Mouse (Mus musculus) splenic B cell, adult 2 months (primary cell): ENCODE measurements around the gene Ager.
A peak's percentile ranks its signal among the peaks of the same experiment; 100 is the strongest.

Source experiments
- DNase-seq: peaks from one replicate; pipeline ENCODE4 v3.0.0-alpha.2; 2011; ENCODE audit warnings: low read depth, low spot score
- H3K27me3 ChIP-seq: 2 replicates; pipeline ENCODE4 v1.6.1; 2012; ENCODE audit warnings: mild to moderate bottlenecking, low read length, moderate library complexity, mixed read lengths; ENCODE audit not compliant: control insufficient read depth, poor library complexity, insufficient read depth, severe bottlenecking
- H3K36me3 ChIP-seq: 2 replicates; pipeline ENCODE4 v1.6.1; 2012; ENCODE audit warnings: mild to moderate bottlenecking, low read length, moderate library complexity, mixed read lengths; ENCODE audit not compliant: control insufficient read depth, poor library complexity, insufficient read depth, severe bottlenecking

Gene Ager

DNA sequence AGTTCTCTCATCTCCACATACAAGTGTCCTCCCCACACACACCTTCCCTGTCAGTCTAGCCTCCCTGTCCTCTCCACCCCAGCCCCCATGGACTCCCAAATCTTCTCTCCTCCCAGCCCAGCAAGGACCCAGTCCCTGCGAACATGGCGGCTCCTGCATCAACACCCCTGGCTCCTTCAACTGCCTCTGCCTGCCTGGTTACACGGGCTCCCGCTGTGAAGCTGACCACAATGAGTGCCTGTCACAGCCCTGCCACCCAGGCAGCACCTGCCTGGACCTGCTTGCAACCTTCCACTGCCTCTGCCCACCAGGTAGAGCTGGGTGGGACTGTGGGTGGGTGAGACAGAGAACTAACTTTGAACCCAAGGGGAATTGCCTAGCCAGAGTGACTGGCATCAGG is 27.7 kb upstream of the Ager start:
- Histone ChIP-seq H3K36me3 (no peaks in the 10 kb centered on the region), H3K27me3 (no peaks in the 10 kb centered on the region)
- no peak for DNase-seq

DNA sequence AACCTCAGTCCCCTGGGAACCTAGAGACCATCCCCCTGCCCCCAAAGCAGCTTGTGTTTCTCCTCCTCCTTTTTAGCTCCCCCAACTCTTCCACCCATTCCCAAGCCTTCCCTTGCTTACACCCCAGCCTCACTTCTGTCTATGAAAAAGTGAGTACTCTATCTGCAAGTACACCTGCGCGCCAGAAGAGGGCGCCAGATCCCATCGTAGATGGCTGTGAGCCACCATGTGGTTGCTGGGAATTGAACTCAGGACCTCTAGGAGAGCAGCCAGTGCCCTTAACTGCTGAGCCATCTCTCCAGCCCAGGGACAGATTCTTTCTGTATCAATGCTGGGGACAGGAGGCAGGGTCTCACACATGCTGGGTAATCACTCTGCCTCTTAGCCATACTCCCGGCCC is 25.8 kb upstream of the Ager start:
- H3K27me3 ChIP-seq, result no peaks in the 10 kb centered on the region
- DNase-seq, result peak; percentile 53
- no peaks in the 10 kb centered on the region for H3K36me3 ChIP-seq

DNA sequence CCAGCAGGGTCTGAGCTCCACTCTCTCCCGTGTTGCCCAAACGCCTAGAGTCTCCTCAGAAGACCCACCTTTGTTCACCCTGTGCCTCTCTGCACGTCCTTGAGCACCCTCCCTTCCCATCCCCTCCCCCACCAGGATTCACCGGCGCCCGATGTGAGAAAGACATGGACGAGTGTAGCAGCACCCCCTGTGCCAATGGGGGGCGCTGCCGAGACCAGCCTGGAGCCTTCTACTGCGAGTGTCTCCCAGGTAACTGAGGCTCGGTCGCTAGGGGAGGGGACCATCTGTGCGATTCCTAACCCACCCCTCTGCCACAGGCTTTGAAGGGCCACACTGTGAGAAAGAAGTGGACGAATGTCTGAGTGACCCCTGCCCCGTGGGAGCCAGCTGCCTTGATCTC is 25.3 kb upstream of the Ager start:
- DNase-seq, result peak; percentile 10
- Histone ChIP-seq H3K36me3 (no peaks in the 10 kb centered on the region), H3K27me3 (no peaks in the 10 kb centered on the region)

DNA sequence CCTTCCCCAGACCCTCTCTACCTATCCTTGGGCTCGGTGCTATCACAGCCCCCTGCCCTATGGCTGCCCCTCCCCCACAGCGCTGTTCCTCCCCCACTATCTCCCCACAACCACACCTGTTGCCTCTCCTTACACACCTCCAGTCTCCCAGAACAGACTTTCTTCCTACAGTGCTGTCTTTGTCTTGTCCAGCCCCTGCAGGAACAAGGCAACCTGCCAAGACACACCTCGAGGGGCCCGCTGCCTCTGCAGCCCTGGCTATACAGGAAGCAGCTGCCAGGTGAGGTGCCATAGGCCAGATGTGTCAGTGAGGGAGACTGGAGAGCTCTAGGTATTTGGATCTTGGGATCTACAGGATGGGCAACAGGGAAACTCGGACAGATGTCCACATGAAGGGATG is 21.1 kb upstream of the Ager start:
- no peaks in the 10 kb centered on the region for H3K27me3 ChIP-seq
- no peaks in the 10 kb centered on the region for H3K36me3 ChIP-seq
- no peak for DNase-seq

DNA sequence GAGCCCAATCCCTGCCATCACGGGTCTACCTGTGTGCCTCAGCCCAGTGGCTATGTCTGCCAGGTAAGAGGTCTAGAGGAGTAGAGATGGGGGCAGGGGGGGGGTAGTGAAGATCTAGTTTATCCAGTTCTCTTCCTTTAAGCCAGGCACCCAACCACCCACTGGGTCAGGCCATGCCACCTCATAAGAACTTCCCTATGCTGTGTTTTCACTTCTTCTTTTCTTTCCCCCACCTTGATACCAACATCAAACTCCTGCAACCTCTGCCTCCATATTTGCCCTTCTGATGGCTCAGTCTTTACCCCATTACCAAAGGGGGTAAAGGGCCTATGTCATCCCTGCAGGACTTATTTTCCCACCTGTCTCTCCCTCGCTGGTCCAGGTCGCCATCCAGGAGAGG is 19.6 kb upstream of the Ager start:
- peak; percentile 83 for DNase-seq

DNA sequence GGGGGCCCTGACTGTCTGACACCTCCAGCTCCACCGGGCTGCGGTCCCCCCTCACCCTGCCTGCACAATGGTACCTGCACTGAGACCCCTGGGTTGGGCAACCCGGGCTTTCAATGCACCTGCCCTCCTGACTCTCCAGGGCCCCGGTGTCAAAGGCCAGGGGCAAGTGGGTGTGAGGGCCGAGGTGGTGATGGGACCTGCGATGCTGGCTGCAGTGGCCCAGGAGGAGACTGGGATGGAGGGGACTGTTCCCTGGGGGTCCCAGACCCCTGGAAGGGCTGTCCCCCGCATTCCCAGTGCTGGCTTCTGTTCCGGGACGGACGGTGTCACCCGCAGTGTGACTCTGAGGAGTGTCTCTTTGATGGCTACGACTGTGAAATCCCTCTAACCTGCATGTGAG is 15.1 kb upstream of the Ager start:
- Histone ChIP-seq H3K36me3 (no peaks in the 10 kb centered on the region), H3K27me3 (no peaks in the 10 kb centered on the region)
- DNase-seq, result no peak

More for the DNA sequence above, 19.6 kb upstream of the Ager start:
- Histone ChIP-seq H3K27me3 (no peaks in the 10 kb centered on the region), H3K36me3 (no peaks in the 10 kb centered on the region)

DNA sequence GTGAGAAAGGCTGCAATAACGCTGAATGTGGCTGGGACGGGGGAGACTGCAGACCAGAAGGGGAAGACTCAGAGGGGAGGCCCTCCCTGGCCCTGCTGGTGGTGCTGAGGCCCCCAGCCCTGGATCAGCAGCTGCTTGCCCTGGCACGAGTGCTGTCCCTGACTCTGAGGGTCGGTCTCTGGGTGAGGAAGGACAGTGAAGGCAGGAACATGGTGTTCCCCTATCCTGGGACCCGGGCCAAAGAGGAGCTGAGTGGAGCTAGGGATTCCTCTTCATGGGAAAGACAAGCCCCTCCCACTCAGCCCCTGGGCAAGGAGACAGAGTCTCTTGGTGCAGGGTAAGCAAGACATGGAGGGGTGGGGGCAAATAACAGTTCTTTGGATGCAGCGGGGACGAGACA is 14.3 kb upstream of the Ager start:
- DNase-seq, result no peak
- Histone ChIP-seq H3K27me3 (no peaks in the 10 kb centered on the region), H3K36me3 (no peaks in the 10 kb centered on the region)

DNA sequence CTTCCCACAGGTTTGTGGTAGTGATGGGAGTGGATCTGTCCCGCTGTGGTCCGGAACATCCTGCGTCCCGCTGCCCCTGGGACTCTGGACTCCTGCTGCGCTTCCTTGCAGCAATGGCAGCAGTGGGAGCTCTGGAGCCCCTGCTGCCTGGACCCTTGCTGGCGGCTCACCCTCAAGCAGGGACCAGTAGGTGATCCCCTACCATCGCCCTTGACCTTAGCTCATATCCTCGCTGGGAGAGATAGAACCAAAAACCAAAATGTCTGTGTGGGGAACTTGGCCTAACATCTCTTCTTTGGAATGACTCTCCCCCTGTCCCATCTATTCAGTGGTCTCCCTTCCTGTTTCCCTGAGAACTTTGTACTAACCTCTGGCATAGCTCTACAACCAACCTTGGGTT is 13.8 kb upstream of the Ager start:
- H3K36me3 ChIP-seq, result no peaks in the 10 kb centered on the region
- DNase-seq, result no peak
- no peaks in the 10 kb centered on the region for H3K27me3 ChIP-seq

DNA sequence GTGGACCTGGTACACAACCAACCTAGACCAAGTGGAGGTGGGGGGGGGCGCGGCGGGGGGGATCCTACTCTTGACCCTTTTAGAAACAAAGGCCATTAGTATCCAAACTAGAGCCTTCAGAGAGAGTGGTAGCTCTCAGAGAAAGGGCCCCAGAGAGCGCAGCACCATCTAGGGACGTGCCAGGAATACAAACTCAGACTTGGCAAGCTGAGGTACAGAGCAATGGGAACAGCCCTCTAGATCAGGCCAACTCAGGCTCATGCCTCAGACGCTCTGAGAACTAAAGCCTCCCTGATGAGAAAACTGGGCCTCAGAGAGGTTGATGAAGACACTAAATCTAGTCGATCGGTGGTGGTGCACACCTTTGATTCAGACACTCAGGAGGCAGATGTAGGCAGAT is 12.5 kb upstream of the Ager start:
- DNase-seq, result no peak
- Histone ChIP-seq H3K36me3 (no peaks in the 10 kb centered on the region), H3K27me3 (no peaks in the 10 kb centered on the region)

DNA sequence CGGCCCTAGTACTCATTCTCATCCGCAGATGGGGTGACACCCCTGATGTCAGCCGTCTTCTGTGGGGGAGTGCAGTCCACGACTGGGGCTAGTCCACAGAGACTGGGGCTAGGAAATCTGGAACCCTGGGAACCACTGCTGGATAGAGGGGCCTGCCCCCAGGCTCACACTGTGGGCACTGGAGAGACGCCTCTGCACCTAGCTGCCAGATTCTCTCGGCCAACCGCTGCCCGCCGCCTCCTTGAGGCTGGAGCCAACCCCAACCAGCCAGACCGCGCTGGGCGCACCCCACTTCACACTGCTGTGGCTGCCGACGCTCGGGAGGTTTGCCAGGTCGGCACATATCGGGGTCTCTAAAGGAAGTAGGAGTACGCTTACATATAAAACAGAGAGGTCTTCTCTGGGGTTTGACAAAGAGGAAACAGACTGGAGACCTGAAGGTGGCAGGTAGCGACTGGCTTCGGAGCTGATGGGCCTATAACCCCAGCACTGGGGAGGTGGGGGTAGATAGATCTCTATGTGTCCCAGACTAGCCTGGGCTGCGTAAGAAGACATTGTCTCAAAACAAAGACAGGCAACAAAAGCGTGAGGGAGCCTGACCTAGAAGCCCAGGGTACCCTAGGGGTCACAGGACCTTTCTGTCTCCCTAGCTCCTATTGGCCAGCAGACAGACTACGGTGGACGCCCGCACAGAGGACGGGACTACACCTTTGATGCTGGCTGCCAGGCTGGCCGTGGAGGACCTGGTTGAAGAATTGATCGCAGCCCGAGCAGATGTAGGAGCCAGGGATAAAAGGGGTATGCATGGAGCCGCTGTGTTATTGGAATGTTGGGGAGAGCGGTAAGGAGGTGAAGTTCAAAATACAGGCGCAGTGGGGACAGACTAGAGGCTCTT is 11.5 kb upstream of the Ager start:
- DNase-seq, result no peak

DNA sequence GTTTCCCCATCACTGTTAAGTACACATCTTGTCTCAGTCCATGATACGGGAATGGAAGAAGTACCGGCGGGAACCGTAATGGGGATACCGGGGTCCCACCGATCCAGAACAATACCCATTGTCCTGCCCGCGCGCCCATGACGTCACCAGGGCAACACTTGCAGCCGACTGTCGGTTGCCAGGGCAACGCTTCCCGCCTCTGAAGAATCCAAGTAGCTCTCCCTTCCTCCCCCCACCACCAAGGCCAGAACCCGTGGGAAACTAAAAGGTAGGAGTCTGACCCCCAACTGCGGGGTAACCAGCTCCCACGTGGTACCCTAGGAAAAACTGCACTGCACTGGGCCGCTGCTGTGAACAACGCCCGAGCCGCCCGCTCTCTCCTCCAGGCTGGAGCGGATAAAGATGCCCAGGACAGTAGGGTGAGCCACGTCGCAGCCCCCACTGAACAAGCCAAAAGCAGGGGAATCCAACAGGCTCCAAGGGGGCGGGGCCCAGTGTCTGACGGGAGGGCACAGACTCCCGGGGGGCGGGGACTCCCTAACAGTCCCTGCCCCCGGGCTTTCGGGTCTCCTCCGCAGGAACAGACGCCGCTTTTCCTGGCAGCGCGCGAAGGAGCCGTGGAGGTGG is 10.8 kb upstream of the Ager start:
- 0 out of 2 replicates have a peak, but pooled peaks cover 2% of the 10 kb centered on the region for H3K27me3 ChIP-seq
- peak; percentile 69 for DNase-seq
- peaks cover 2% of the 10 kb centered on the region; the same call in 1 of the 2 replicates for H3K36me3 ChIP-seq

More for the DNA sequence above, 11.5 kb upstream of the Ager start:
- Histone ChIP-seq H3K36me3 (peaks cover 1% of the 10 kb centered on the region; the same call in 1 of the 2 replicates), H3K27me3 (0 out of 2 replicates have a peak, but pooled peaks cover under 1% of the 10 kb centered on the region)

DNA sequence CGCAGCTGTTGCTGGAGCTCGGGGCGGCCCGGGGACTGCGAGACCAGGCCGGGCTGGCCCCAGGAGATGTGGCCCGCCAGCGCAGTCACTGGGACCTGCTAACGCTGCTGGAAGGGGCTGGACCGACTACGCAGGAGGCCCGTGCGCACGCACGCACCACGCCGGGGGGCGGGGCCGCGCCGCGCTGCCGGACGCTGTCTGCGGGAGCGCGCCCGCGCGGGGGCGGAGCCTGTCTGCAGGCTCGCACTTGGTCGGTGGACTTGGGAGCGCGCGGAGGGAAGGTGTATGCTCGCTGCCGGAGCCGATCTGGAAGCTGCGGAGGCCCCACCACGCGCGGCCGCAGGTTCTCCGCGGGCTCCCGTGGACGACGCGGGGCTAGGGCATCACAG is 10.2 kb upstream of the Ager start:
- H3K27me3 ChIP-seq, result 0 out of 2 replicates have a peak, but pooled peaks cover 2% of the 10 kb centered on the region
- DNase-seq, result peak; percentile 96
- H3K36me3 ChIP-seq, result peaks cover 2% of the 10 kb centered on the region; the same call in 1 of the 2 replicates

DNA sequence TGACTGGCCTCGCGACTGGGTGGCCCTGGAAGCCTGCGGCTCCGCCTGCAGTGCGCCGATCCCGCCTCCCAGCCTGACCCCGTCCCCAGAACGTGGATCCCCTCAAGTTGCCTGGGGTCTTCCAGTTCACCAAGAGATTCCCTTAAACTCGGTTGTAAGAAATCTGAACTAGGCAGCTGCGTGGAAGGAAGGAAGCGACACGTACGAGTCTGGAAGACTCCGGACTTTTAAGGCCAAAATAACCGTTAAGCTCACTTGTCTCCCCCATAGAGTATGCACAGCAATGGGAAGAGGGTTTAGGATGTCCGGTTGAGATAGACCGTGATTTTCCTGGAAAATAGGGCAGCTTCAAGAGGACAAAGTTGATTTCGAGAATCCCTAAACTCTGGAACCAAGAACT is 9.8 kb upstream of the Ager start:
- Histone ChIP-seq H3K27me3 (0 out of 2 replicates have a peak, but pooled peaks cover 2% of the 10 kb centered on the region), H3K36me3 (peaks cover 2% of the 10 kb centered on the region; the same call in 1 of the 2 replicates)
- no peak for DNase-seq

DNA sequence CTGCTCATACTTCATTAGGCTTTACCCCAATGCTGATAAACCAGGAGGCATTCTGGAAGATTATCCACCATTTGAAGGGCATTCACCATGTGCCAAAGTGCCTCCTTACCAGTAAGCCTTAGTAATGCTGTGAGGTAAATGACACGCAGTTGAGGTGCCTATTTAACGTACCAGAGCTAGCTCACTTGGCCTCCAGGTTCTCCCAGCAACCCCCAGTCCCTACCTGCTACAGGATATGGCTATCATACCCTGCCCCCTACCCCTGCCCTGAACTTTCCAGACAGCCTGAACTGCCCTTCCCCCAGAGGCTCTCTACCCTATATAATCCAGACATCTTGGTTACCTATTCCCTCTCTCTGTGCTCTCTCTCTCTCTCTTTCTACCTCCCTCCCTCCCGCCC is 8.9 kb upstream of the Ager start:
- peaks cover 2% of the 10 kb centered on the region; the same call in 1 of the 2 replicates for H3K36me3 ChIP-seq
- DNase-seq, result no peak
- 0 out of 2 replicates have a peak, but pooled peaks cover 2% of the 10 kb centered on the region for H3K27me3 ChIP-seq

DNA sequence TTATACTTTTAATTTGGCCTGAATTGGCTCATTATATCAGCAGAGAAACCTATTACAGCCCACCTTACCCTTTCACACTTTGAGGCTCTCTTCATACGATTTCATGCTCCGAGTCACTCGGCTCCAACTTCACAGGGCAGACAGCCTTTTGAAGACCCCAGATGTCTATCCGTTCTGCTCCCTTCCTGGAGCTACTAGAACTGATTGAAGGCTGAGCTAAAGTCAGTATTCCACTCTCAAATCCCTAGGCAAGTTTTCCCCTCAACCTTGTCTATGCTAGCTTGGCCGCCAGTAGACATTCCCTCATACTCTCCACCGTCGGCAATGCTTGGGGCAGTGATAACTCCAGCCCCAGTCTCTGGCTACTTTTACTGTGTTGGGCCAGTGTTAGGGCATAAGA is 8.5 kb upstream of the Ager start:
- Histone ChIP-seq H3K27me3 (0 out of 2 replicates have a peak, but pooled peaks cover 2% of the 10 kb centered on the region), H3K36me3 (peaks cover 2% of the 10 kb centered on the region; the same call in 1 of the 2 replicates)
- DNase-seq, result no peak
